Mouse (Mus musculus) hindbrain, embryonic 14.5 days (tissue): ENCODE measurements around the gene Ccr3. TPM values are rescaled to one million over a fixed set of nuclear protein-coding genes. Genes with fewer than 3 reads are reported as not detected.
"Not testable (repeated sequence)": the region's sequence is repeated elsewhere in the genome, so short reads cannot be mapped to it uniquely, and the experiment has no call there.

Experiments used
- ATAC-seq: fragments of 200-750 bp; cut with Nextera tagmentation; 2 replicates; pipeline ENCODE4 v1.8.0; 2017; ENCODE audit warnings: moderate number of reproducible peaks, mild to moderate bottlenecking, moderate TSS enrichment, moderate library complexity; ENCODE audit not compliant: low FRiP score
- DNase-seq: peaks from one replicate; pipeline ENCODE4 v3.0.0-alpha.2; 2015; ENCODE audit warnings: low spot score
- H3K27ac ChIP-seq: fragments of 300-500 bp; sonication (generic); 2 replicates; pipeline ENCODE4 v1.5.1; 2014; ENCODE audit warnings: mild to moderate bottlenecking, moderate library complexity
- H3K27me3 ChIP-seq: fragments of 300-500 bp; sonication (generic); 2 replicates; pipeline ENCODE4 v1.6.1; 2014; ENCODE audit warnings: mild to moderate bottlenecking, low read length, mixed read lengths; ENCODE audit not compliant: control insufficient read depth, insufficient read depth
- H3K36me3 ChIP-seq: fragments of 300-500 bp; sonication (generic); replicated peaks from 2 replicates; pipeline ENCODE4 v1.6.1; 2014; ENCODE audit not compliant: control insufficient read depth, insufficient read depth
- H3K4me1 ChIP-seq: fragments of 300-500 bp; sonication (generic); replicated peaks from 2 replicates; pipeline ENCODE4 v1.6.1; 2014; ENCODE audit warnings: antibody characterized with exemption, low read length, mixed read lengths; ENCODE audit not compliant: control insufficient read depth, insufficient read depth
- H3K4me2 ChIP-seq: fragments of 300-500 bp; sonication (generic); replicated peaks from 2 replicates; pipeline ENCODE4 v1.6.1; 2014; ENCODE audit warnings: mild to moderate bottlenecking, moderate library complexity
- H3K4me3 ChIP-seq: fragments of 300-500 bp; sonication (generic); replicated peaks from 2 replicates; pipeline ENCODE4 v1.5.1; 2014; ENCODE audit warnings: mild to moderate bottlenecking, low read length
- H3K9ac ChIP-seq: fragments of 300-500 bp; sonication (generic); 2 replicates; pipeline ENCODE4 v1.6.1; 2014
- H3K9me3 ChIP-seq: fragments of 300-500 bp; sonication (generic); 2 replicates; pipeline ENCODE4 v1.6.1; 2016; ENCODE audit warnings: low read length; ENCODE audit not compliant: control insufficient read depth
- WGBS: fragments of 180-500 bp; shearing (Covaris S2); extraction: QIAGEN DNeasy Blood & Tissue Kit; methylation state at CpG from one replicate; pipeline ENCODE4 v1.1.7; 2014; 5-methylcytosine and 5-hydroxymethylcytosine counted together
- polyA plus RNA-seq: library from polyadenylated mRNA; unstranded; fragments of >200 nt; fragmentation: Nextera tagmentation; extraction: Ambion mirVana; gene quantifications from 2 replicates; pipeline ENCODE4 v1.2.1, GENCODE M21; 2014

Gene Ccr3
- polyA plus RNA-seq, 1 experiment from 2014 or later, result not detected

DNA sequence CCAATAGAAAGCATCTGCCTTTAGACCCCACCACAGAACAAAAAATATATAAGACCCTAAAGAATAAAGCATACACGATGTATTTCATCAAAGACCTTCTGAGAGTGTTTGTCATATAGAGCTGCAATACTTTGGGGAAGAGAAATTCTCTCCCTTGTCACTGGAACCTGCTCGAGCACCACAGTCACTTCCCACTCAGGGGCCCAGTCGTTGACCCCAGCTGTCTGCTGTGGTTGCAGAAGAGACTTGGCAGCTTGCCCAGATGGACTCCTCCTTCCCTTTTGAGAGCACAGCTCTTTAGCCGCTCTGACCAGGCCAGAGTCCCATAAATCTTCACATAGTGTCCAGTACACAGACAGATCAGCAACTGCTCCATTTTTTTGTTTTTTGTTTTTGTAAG, 15.9 kb downstream of the Ccr3 start:
- H3K27ac ChIP-seq, result no peak overlapping the region
- ATAC-seq, result no peak
- WGBS, result 28% methylated on average over 4 of the region's 4 CpGs
- no peak overlapping the region for H3K4me3 ChIP-seq
- no peaks in the 10 kb centered on the region for H3K9me3 ChIP-seq
- no peak overlapping the region for H3K9ac ChIP-seq
- peak; percentile 31 for DNase-seq
- no peaks in the 10 kb centered on the region for H3K4me1 ChIP-seq
- H3K36me3 ChIP-seq, result no peaks in the 10 kb centered on the region
- H3K4me2 ChIP-seq, result no peak overlapping the region
- no peaks in the 10 kb centered on the region for H3K27me3 ChIP-seq

- Histone ChIP-seq H3K27ac (no peak overlapping the region), H3K4me3 (no peak overlapping the region), H3K36me3 (no peaks in the 10 kb centered on the region), H3K4me2 (no peak overlapping the region), H3K9me3 (no peaks in the 10 kb centered on the region), H3K27me3 (no peaks in the 10 kb centered on the region), H3K9ac (no peak overlapping the region), H3K4me1 (no peaks in the 10 kb centered on the region)
- DNase-seq, result no peak
- no peak for ATAC-seq
- 64% methylated on average over 2 of the region's 2 CpGs for WGBS
Observed at GRCm38 (mm10) chr9:124038158-124038582, 16.4 kb downstream of the Ccr3 start.

DNA sequence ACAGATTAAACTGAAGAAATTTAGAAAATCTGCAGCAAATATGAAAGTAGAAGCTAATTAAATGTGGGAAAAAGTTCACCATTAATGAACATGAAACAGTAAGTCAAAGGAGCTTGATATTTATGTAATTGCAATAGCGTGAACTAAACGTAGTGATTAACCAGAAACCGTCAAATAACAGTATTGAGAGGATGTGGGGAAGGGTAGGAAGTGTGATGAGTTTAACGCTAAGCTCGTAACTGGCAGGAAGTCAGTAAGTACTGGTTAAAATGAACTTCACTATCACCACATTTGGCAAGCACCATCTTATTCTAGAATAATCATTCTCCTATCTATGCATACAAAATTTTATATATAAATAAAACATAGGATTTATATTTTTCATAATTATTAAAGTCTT, 17.2 kb downstream of the Ccr3 start:
- Histone ChIP-seq H3K9me3 (no peaks in the 10 kb centered on the region), H3K27ac (no peak overlapping the region), H3K4me3 (no peak overlapping the region), H3K36me3 (no peaks in the 10 kb centered on the region), H3K4me1 (no peaks in the 10 kb centered on the region), H3K4me2 (no peak overlapping the region), H3K27me3 (no peaks in the 10 kb centered on the region), H3K9ac (no peak overlapping the region)
- no peak for ATAC-seq
- DNase-seq, result no peak
- 89% methylated on average over 5 of the region's 5 CpGs for WGBS

GRCm38 (mm10) chr9:124040932-124041331, 19.2 kb downstream of the Ccr3 start:
- H3K4me1 ChIP-seq, result no peaks in the 10 kb centered on the region
- H3K9ac ChIP-seq, result no peak overlapping the region
- no peaks in the 10 kb centered on the region for H3K9me3 ChIP-seq
- DNase-seq (no peak), ATAC-seq (no peak)
- H3K27me3 ChIP-seq, result no peaks in the 10 kb centered on the region
- no peak overlapping the region for H3K4me3 ChIP-seq
- no peaks in the 10 kb centered on the region for H3K36me3 ChIP-seq
- no peak overlapping the region for H3K4me2 ChIP-seq
- no peak overlapping the region for H3K27ac ChIP-seq
- WGBS, result 87% methylated on average over 3 of the region's 3 CpGs

GRCm38 (mm10) chr9:124053532-124053931, 31.8 kb downstream of the Ccr3 start:
- H3K4me2 ChIP-seq, result no peak overlapping the region
- WGBS, result 76% methylated on average over 2 of the region's 2 CpGs
- H3K4me1 ChIP-seq, result no peaks in the 10 kb centered on the region
- no peak overlapping the region for H3K4me3 ChIP-seq
- no peak for ATAC-seq
- no peak overlapping the region for H3K9ac ChIP-seq
- H3K27ac ChIP-seq, result no peak overlapping the region
- H3K36me3 ChIP-seq, result no peaks in the 10 kb centered on the region
- H3K27me3 ChIP-seq, result no peaks in the 10 kb centered on the region
- no peak for DNase-seq
- H3K9me3 ChIP-seq, result no peaks in the 10 kb centered on the region

GRCm38 (mm10) chr9:124056158-124056709, 34.5 kb downstream of the Ccr3 start:
- 85% methylated on average over 3 of the region's 3 CpGs for whole genome bisulfite sequencing
- Histone ChIP-seq H3K9me3 (no peaks in the 10 kb centered on the region), H3K9ac (no peak overlapping the region), H3K4me1 (no peaks in the 10 kb centered on the region), H3K4me2 (no peak overlapping the region), H3K27ac (no peak overlapping the region), H3K27me3 (no peaks in the 10 kb centered on the region), H3K4me3 (no peak overlapping the region), H3K36me3 (no peaks in the 10 kb centered on the region)
- DNase-seq (no peak), ATAC-seq (no peak)

DNA sequence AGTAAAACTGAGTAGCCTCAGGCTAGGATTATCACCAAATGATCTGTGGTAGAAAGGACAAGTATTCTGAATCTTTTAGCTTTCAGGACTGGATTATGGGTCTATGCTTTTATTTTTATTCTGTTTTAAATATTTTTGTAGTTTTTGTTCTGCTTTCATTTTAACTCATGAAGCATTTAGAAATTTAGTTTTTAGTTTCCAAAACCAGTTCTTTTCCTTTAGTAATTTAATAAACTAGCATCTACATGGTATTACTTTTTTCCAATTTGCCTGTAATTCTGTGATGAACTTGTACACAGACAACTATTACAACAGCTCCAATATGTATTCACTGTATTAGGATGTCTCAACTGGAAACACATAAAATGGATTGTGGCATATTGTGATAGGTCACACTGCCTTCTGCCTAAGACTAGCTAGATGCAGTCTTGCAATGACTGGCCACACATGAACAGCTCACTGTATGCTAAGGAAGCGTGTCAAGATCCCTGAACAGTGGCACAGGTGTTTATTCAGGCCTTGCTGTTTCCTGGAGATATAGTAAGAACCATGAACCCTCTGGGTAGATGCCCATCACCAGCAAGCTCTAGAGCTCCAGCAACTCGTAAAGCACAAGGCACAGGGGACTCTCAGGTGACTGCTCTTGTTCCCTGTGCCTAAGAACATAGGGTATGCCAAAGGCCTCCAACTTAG, 38.0 kb downstream of the Ccr3 start:
- Histone ChIP-seq H3K4me2 (no peak overlapping the region), H3K9me3 (no peaks in the 10 kb centered on the region), H3K4me1 (no peaks in the 10 kb centered on the region), H3K27me3 (no peaks in the 10 kb centered on the region), H3K9ac (no peak overlapping the region), H3K4me3 (no peak overlapping the region), H3K36me3 (no peaks in the 10 kb centered on the region), H3K27ac (no peak overlapping the region)
- 73% methylated on average over 2 of the region's 2 CpGs for WGBS
- ATAC-seq, result no peak
- no peak for DNase-seq

DNA sequence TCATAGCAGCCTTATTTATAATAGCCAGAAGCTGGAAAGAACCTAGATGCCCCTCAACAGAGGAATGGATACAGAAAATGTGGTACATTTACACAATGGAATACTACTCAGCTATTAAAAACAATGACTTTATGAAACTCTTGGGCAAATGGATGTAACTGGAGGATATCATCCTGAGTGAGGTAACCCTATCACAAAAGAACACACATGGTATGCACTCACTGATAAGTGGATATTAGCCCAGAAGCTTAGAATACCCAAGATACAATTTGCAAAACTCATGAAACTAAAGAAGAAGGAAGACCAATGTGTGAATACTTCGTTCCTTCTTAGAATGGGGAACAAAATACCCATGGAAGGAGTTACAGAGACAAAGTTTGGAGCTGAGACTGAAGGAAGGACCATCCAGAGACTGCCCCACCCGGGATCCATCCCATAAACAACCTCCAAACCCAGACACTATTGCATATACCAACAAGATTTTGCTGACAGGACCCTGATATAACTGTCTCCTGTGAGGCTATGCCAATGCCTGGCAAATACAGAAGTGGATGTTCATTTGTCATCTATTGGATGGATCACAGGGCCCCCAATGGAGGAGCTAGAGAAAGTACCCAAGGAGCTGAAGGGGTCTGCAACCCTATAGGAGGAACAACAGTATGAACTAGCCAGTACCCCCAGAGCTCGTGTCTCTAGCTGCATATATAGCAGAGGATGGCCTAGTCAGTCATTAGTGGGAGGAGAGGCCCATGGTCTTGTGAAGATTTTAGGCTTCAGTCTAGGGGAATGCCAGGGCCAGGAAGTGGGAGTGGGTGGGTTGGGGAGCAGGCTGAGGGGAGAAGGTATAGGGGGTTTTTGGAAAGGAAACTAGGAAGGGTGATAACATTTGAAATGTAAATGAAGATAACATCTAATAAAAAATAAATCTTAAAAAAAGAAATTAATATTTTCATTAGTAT, 40.0 kb downstream of the Ccr3 start:
- H3K27ac ChIP-seq, H3K36me3 ChIP-seq, H3K9me3 ChIP-seq, H3K4me3 ChIP-seq, H3K27me3 ChIP-seq, H3K9ac ChIP-seq, ATAC-seq, H3K4me2 ChIP-seq, H3K4me1 ChIP-seq, DNase-seq: not testable (repeated sequence)
- 57% methylated on average over 3 of the region's 3 CpGs for WGBS

- Histone ChIP-seq H3K4me1 (no peaks in the 10 kb centered on the region), H3K27me3 (no peaks in the 10 kb centered on the region), H3K4me3 (no peak overlapping the region), H3K36me3 (no peaks in the 10 kb centered on the region), H3K9ac (no peak overlapping the region), H3K4me2 (no peak overlapping the region), H3K27ac (no peak overlapping the region), H3K9me3 (no peaks in the 10 kb centered on the region)
- DNase-seq (no peak), ATAC-seq (no peak)
Observed at GRCm38 (mm10) chr9:124066572-124067103, 44.9 kb downstream of the Ccr3 start.
